Mouse (Mus musculus): ENCODE results near the gene Lrrc37a. TPM values are rescaled to one million over a fixed set of nuclear protein-coding genes. Genes with fewer than 3 reads are reported as not detected.
"Not testable (repeated sequence)": the region's sequence is repeated elsewhere in the genome, so short reads cannot be mapped to it uniquely, and the experiment has no call there.

Lrrc37a gene
- 0.01 TPM in 1 of 2 replicates, not detected in the other for polyA plus RNA-seq (2015; fragmentation: Nextera tagmentation; extraction: Ambion mirVana)

GRCm38 (mm10) chr11:103504497-103504896 is at the start of gene Lrrc37a:
Gene Lrrc37a (minus strand): TSS chr11:103504597.
- ATAC-seq: no peak
- H3K4me1 ChIP-seq (ENCODE audit: control insufficient read depth, insufficient read depth, low read depth, low read length): no peaks in the 10 kb centered on the region
- H3K9ac ChIP-seq (ENCODE audit: low read depth, low read length): no peak within 1 kb of the TSS
- no peak within 1 kb of the TSS for H3K27ac ChIP-seq (ENCODE audit: low read depth, low read length)
- no peak within 1 kb of the TSS for H3K4me2 ChIP-seq (ENCODE audit: low read length)
- H3K27me3 ChIP-seq (replicated peaks; ENCODE audit: control insufficient read depth, insufficient read depth, low read length): no peaks in the 10 kb centered on the region
- H3K36me3 ChIP-seq (ENCODE audit: control insufficient read depth, insufficient read depth, low read length): no peaks in the 10 kb centered on the region
- no peak within 1 kb of the TSS for H3K4me3 ChIP-seq (ENCODE audit: low read length)
- H3K9me3 ChIP-seq (ENCODE audit: control insufficient read depth, low read length): no peaks in the 10 kb centered on the region
- 93% methylated on average over 12 of the region's 12 CpGs for WGBS

GRCm38 (mm10) chr11:103534973-103535372 is 30.6 kb upstream of the Lrrc37a start:
- not testable (repeated sequence) for H3K4me3 ChIP-seq (ENCODE audit: low read length); H3K4me2 ChIP-seq (ENCODE audit: low read length); H3K27me3 ChIP-seq (replicated peaks; ENCODE audit: control insufficient read depth, insufficient read depth, low read length); H3K9ac ChIP-seq (ENCODE audit: low read depth, low read length); H3K27ac ChIP-seq (ENCODE audit: low read depth, low read length); H3K4me1 ChIP-seq (ENCODE audit: control insufficient read depth, insufficient read depth, low read depth, low read length); H3K36me3 ChIP-seq (ENCODE audit: control insufficient read depth, insufficient read depth, low read length); ATAC-seq; H3K9me3 ChIP-seq (ENCODE audit: control insufficient read depth, low read length)
- 20% methylated on average over 1 of the region's 1 CpGs for WGBS

GRCm38 (mm10) chr11:103512111-103512510 is 7.7 kb upstream of the Lrrc37a start:
- no peaks in the 10 kb centered on the region for H3K36me3 ChIP-seq (ENCODE audit: control insufficient read depth, insufficient read depth, low read length)
- peaks cover 5% of the 10 kb centered on the region; the same call in 1 of the 2 replicates for H3K9me3 ChIP-seq (ENCODE audit: control insufficient read depth, low read length)
- ATAC-seq: no peak
- H3K27me3 ChIP-seq (replicated peaks; ENCODE audit: control insufficient read depth, insufficient read depth, low read length): no peaks in the 10 kb centered on the region
- no peak overlapping the region for H3K27ac ChIP-seq (ENCODE audit: low read depth, low read length)
- no peak overlapping the region for H3K4me3 ChIP-seq (ENCODE audit: low read length)
- no peaks in the 10 kb centered on the region for H3K4me1 ChIP-seq (ENCODE audit: control insufficient read depth, insufficient read depth, low read depth, low read length)
- no peak overlapping the region for H3K4me2 ChIP-seq (ENCODE audit: low read length)
- WGBS: 79% methylated on average over 2 of the region's 2 CpGs
- H3K9ac ChIP-seq (ENCODE audit: low read depth, low read length): no peak overlapping the region

- H3K9me3 ChIP-seq (ENCODE audit: control insufficient read depth, low read length): no peaks in the 10 kb centered on the region
- no peaks in the 10 kb centered on the region for H3K27me3 ChIP-seq (replicated peaks; ENCODE audit: control insufficient read depth, insufficient read depth, low read length)
- H3K4me1 ChIP-seq (ENCODE audit: control insufficient read depth, insufficient read depth, low read depth, low read length): no peaks in the 10 kb centered on the region
- ATAC-seq: no peak
- H3K9ac ChIP-seq (ENCODE audit: low read depth, low read length): no peak overlapping the region
- 67% methylated on average over 7 of the region's 7 CpGs for WGBS
- no peaks in the 10 kb centered on the region for H3K36me3 ChIP-seq (ENCODE audit: control insufficient read depth, insufficient read depth, low read length)
- H3K4me2 ChIP-seq (ENCODE audit: low read length): no peak overlapping the region
- H3K27ac ChIP-seq (ENCODE audit: low read depth, low read length): no peak overlapping the region
- H3K4me3 ChIP-seq (ENCODE audit: low read length): no peak overlapping the region
Observed at GRCm38 (mm10) chr11:103464443-103464842, 40.0 kb downstream of the Lrrc37a start.

- not testable (repeated sequence) for ATAC-seq; H3K9ac ChIP-seq (ENCODE audit: low read depth, low read length); H3K4me1 ChIP-seq (ENCODE audit: control insufficient read depth, insufficient read depth, low read depth, low read length); H3K9me3 ChIP-seq (ENCODE audit: control insufficient read depth, low read length); H3K4me2 ChIP-seq (ENCODE audit: low read length); H3K27me3 ChIP-seq (replicated peaks; ENCODE audit: control insufficient read depth, insufficient read depth, low read length); H3K36me3 ChIP-seq (ENCODE audit: control insufficient read depth, insufficient read depth, low read length); H3K4me3 ChIP-seq (ENCODE audit: low read length); H3K27ac ChIP-seq (ENCODE audit: low read depth, low read length)
- 42% methylated on average over 1 of the region's 1 CpGs for WGBS
Observed at GRCm38 (mm10) chr11:103451105-103451504, 53.3 kb downstream of the Lrrc37a start.

GRCm38 (mm10) chr11:103449721-103450120 is 54.7 kb downstream of the Lrrc37a start:
- WGBS: 90% methylated on average over 14 of the region's 14 CpGs
- not testable (repeated sequence) for H3K36me3 ChIP-seq (ENCODE audit: control insufficient read depth, insufficient read depth, low read length); H3K27me3 ChIP-seq (replicated peaks; ENCODE audit: control insufficient read depth, insufficient read depth, low read length)

GRCm38 (mm10) chr11:103443678-103444077 is 60.7 kb downstream of the Lrrc37a start:
- no peaks in the 10 kb centered on the region for H3K4me1 ChIP-seq (ENCODE audit: control insufficient read depth, insufficient read depth, low read depth, low read length)
- H3K27ac ChIP-seq (ENCODE audit: low read depth, low read length): no peak overlapping the region
- H3K4me3 ChIP-seq (ENCODE audit: low read length): no peak overlapping the region
- H3K36me3 ChIP-seq (ENCODE audit: control insufficient read depth, insufficient read depth, low read length): no peaks in the 10 kb centered on the region
- no peak for ATAC-seq
- WGBS: 93% methylated on average over 3 of the region's 3 CpGs
- no peak overlapping the region for H3K9ac ChIP-seq (ENCODE audit: low read depth, low read length)
- no peaks in the 10 kb centered on the region for H3K9me3 ChIP-seq (ENCODE audit: control insufficient read depth, low read length)
- H3K4me2 ChIP-seq (ENCODE audit: low read length): no peak overlapping the region
- no peaks in the 10 kb centered on the region for H3K27me3 ChIP-seq (replicated peaks; ENCODE audit: control insufficient read depth, insufficient read depth, low read length)

More at GRCm38 (mm10) chr11:103449721-103450120, 54.7 kb downstream of the Lrrc37a start:
- H3K4me2 ChIP-seq (ENCODE audit: low read length); H3K27ac ChIP-seq (ENCODE audit: low read depth, low read length); ATAC-seq; H3K4me3 ChIP-seq (ENCODE audit: low read length); H3K9ac ChIP-seq (ENCODE audit: low read depth, low read length); H3K9me3 ChIP-seq (ENCODE audit: control insufficient read depth, low read length); H3K4me1 ChIP-seq (ENCODE audit: control insufficient read depth, insufficient read depth, low read depth, low read length): not testable (repeated sequence)

GRCm38 (mm10) chr11:103436282-103436681 is 68.1 kb downstream of the Lrrc37a start:
- WGBS: 96% methylated on average over 5 of the region's 5 CpGs
- no peak overlapping the region for H3K9ac ChIP-seq (ENCODE audit: low read depth, low read length)
- no peak overlapping the region for H3K27ac ChIP-seq (ENCODE audit: low read depth, low read length)
- no peaks in the 10 kb centered on the region for H3K27me3 ChIP-seq (replicated peaks; ENCODE audit: control insufficient read depth, insufficient read depth, low read length)
- no peaks in the 10 kb centered on the region for H3K4me1 ChIP-seq (ENCODE audit: control insufficient read depth, insufficient read depth, low read depth, low read length)
- H3K4me2 ChIP-seq (ENCODE audit: low read length): no peak overlapping the region
- no peaks in the 10 kb centered on the region for H3K36me3 ChIP-seq (ENCODE audit: control insufficient read depth, insufficient read depth, low read length)
- H3K4me3 ChIP-seq (ENCODE audit: low read length): no peak overlapping the region
- no peak for ATAC-seq
- no peaks in the 10 kb centered on the region for H3K9me3 ChIP-seq (ENCODE audit: control insufficient read depth, low read length)

- H3K36me3 ChIP-seq (ENCODE audit: control insufficient read depth, insufficient read depth, low read length): no peaks in the 10 kb centered on the region
- H3K4me2 ChIP-seq (ENCODE audit: low read length): no peak overlapping the region
- H3K9ac ChIP-seq (ENCODE audit: low read depth, low read length): no peak overlapping the region
- no peaks in the 10 kb centered on the region for H3K27me3 ChIP-seq (replicated peaks; ENCODE audit: control insufficient read depth, insufficient read depth, low read length)
- no peak overlapping the region for H3K4me3 ChIP-seq (ENCODE audit: low read length)
- no peak for ATAC-seq
- no peaks in the 10 kb centered on the region for H3K9me3 ChIP-seq (ENCODE audit: control insufficient read depth, low read length)
- H3K27ac ChIP-seq (ENCODE audit: low read depth, low read length): no peak overlapping the region
- H3K4me1 ChIP-seq (ENCODE audit: control insufficient read depth, insufficient read depth, low read depth, low read length): no peaks in the 10 kb centered on the region
- 35% methylated on average over 5 of the region's 5 CpGs for WGBS
Observed at GRCm38 (mm10) chr11:103425031-103425430, 79.4 kb downstream of the Lrrc37a start.

GRCm38 (mm10) chr11:103419667-103420066 is 84.7 kb downstream of the Lrrc37a start:
- no peak overlapping the region for H3K4me2 ChIP-seq (ENCODE audit: low read length)
- no peak overlapping the region for H3K27ac ChIP-seq (ENCODE audit: low read depth, low read length)
- no peak for ATAC-seq
- H3K36me3 ChIP-seq (ENCODE audit: control insufficient read depth, insufficient read depth, low read length): no peaks in the 10 kb centered on the region
- no peak overlapping the region for H3K9ac ChIP-seq (ENCODE audit: low read depth, low read length)
- no peaks in the 10 kb centered on the region for H3K4me1 ChIP-seq (ENCODE audit: control insufficient read depth, insufficient read depth, low read depth, low read length)
- no peaks in the 10 kb centered on the region for H3K9me3 ChIP-seq (ENCODE audit: control insufficient read depth, low read length)
- H3K27me3 ChIP-seq (replicated peaks; ENCODE audit: control insufficient read depth, insufficient read depth, low read length): no peaks in the 10 kb centered on the region
- 83% methylated on average over 13 of the region's 13 CpGs for WGBS
- H3K4me3 ChIP-seq (ENCODE audit: low read length): no peak overlapping the region

Measured in hindbrain, embryonic 16.5 days (tissue).